Mouse (Mus musculus) hindbrain, embryonic 14.5 days (tissue): ENCODE data around the gene Crp. TPM values are rescaled to one million over a fixed set of nuclear protein-coding genes. Genes with fewer than 3 reads are reported as not detected.

Experiments
- ATAC-seq: fragments of 200-750 bp; cut with Nextera tagmentation; 2 replicates; pipeline ENCODE4 v1.8.0; 2017; ENCODE audit warnings: moderate number of reproducible peaks, mild to moderate bottlenecking, moderate TSS enrichment, moderate library complexity; ENCODE audit not compliant: low FRiP score
- DNase-seq: peaks from one replicate; pipeline ENCODE4 v3.0.0-alpha.2; 2015; ENCODE audit warnings: low spot score
- H3K27ac ChIP-seq: fragments of 300-500 bp; sonication (generic); 2 replicates; pipeline ENCODE4 v1.5.1; 2014; ENCODE audit warnings: mild to moderate bottlenecking, moderate library complexity
- H3K27me3 ChIP-seq: fragments of 300-500 bp; sonication (generic); 2 replicates; pipeline ENCODE4 v1.6.1; 2014; ENCODE audit warnings: mild to moderate bottlenecking, low read length, mixed read lengths; ENCODE audit not compliant: control insufficient read depth, insufficient read depth
- H3K36me3 ChIP-seq: fragments of 300-500 bp; sonication (generic); replicated peaks from 2 replicates; pipeline ENCODE4 v1.6.1; 2014; ENCODE audit not compliant: control insufficient read depth, insufficient read depth
- H3K4me1 ChIP-seq: fragments of 300-500 bp; sonication (generic); replicated peaks from 2 replicates; pipeline ENCODE4 v1.6.1; 2014; ENCODE audit warnings: antibody characterized with exemption, low read length, mixed read lengths; ENCODE audit not compliant: control insufficient read depth, insufficient read depth
- H3K4me2 ChIP-seq: fragments of 300-500 bp; sonication (generic); replicated peaks from 2 replicates; pipeline ENCODE4 v1.6.1; 2014; ENCODE audit warnings: mild to moderate bottlenecking, moderate library complexity
- H3K4me3 ChIP-seq: fragments of 300-500 bp; sonication (generic); replicated peaks from 2 replicates; pipeline ENCODE4 v1.5.1; 2014; ENCODE audit warnings: mild to moderate bottlenecking, low read length
- H3K9ac ChIP-seq: fragments of 300-500 bp; sonication (generic); 2 replicates; pipeline ENCODE4 v1.6.1; 2014
- H3K9me3 ChIP-seq: fragments of 300-500 bp; sonication (generic); 2 replicates; pipeline ENCODE4 v1.6.1; 2016; ENCODE audit warnings: low read length; ENCODE audit not compliant: control insufficient read depth
- WGBS: fragments of 180-500 bp; shearing (Covaris S2); extraction: QIAGEN DNeasy Blood & Tissue Kit; methylation state at CpG from one replicate; pipeline ENCODE4 v1.1.7; 2014; 5-methylcytosine and 5-hydroxymethylcytosine counted together
- polyA plus RNA-seq: library from polyadenylated mRNA; unstranded; fragments of >200 nt; fragmentation: Nextera tagmentation; extraction: Ambion mirVana; gene quantifications from 2 replicates; pipeline ENCODE4 v1.2.1, GENCODE M21; 2014

Gene Crp
- polyA plus RNA-seq, 1 experiment from 2014 or later, result 0.41 TPM

DNA sequence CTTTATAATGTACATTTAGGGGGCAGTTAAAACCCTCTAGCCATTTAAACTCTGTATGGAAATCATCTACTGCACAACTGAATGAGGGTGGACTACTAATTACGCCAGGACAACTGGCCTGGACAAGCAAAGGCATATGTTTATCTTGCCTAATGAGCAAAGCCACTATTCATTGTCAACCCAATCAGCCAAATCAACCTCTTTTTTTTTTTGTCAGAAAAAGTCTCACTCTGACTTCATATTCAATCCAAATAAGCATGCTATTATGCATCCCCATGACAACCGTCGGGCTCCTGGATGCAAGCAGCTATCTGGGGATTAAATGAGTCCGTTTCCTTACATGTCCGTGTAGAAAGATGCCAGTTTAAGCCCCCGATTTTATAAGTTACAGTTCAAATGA, 30.3 kb upstream of the Crp start:
- no peaks in the 10 kb centered on the region for H3K27me3 ChIP-seq
- no peaks in the 10 kb centered on the region for H3K9me3 ChIP-seq
- 0 out of 2 replicates have a peak overlapping the region, but pooled peaks have one; percentile 6 for H3K4me2 ChIP-seq
- peaks cover 4% of the 10 kb centered on the region; the same call in 1 of the 2 replicates for H3K4me1 ChIP-seq
- WGBS, result 25% methylated on average over 6 of the region's 6 CpGs
- H3K27ac ChIP-seq, result no peak overlapping the region
- no peak overlapping the region for H3K4me3 ChIP-seq
- H3K36me3 ChIP-seq, result no peaks in the 10 kb centered on the region
- peak; percentile 51; the same call in 1 of the 2 replicates for ATAC-seq
- no peak overlapping the region for H3K9ac ChIP-seq
- DNase-seq, result no peak

DNA sequence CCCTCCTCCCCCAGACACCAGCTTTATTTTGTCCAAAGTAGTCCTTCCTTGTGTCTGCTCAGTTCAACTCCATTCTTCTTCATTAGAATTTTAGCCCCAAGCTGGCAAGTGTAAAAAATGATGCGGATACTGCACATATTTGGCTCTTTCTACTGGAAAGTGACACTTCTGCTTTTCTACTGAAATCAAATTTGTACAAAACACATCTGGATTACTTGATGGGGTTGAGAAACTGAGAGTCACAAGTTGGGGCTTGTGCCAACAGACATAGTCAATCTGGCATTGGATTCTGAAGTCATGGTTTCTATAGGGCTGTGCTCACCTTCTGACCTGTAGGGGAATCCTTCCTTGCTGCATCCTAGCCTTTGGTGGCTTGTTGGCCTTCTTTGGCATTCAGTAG, 27.1 kb upstream of the Crp start:
- no peak for ATAC-seq
- H3K36me3 ChIP-seq, result no peaks in the 10 kb centered on the region
- no peaks in the 10 kb centered on the region for H3K27me3 ChIP-seq
- WGBS, result 95% methylated on average over 1 of the region's 1 CpGs
- H3K4me3 ChIP-seq, result no peak overlapping the region
- no peaks in the 10 kb centered on the region for H3K9me3 ChIP-seq
- no peak for DNase-seq
- H3K9ac ChIP-seq, result no peak overlapping the region
- H3K4me2 ChIP-seq, result no peak overlapping the region
- H3K4me1 ChIP-seq, result peaks cover 4% of the 10 kb centered on the region; the same call in 1 of the 2 replicates
- no peak overlapping the region for H3K27ac ChIP-seq

DNA sequence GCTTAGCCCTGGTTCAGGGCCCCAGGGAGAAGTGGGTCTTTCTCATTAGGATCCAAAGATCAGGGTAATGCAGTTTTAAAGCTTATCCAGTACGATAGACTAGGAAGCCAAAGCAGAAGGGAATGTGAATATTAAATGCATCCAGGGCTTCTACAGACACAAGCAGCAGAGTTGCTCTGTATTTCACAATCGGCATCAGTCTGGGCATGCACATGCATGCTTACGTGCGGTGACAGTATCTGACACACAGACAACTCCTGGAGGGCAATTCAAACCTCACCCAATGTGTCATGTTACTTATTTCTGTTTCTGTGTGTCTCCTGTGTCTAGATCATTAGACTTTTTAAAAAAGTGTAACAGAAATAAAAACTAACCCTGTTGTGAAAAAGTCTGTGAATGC, 17.1 kb upstream of the Crp start:
- DNase-seq (no peak), ATAC-seq (no peak)
- Histone ChIP-seq H3K9me3 (0 out of 2 replicates have a peak, but pooled peaks cover 5% of the 10 kb centered on the region), H3K4me1 (no peaks in the 10 kb centered on the region), H3K36me3 (no peaks in the 10 kb centered on the region), H3K27ac (no peak overlapping the region), H3K4me2 (no peak overlapping the region), H3K9ac (no peak overlapping the region), H3K4me3 (no peak overlapping the region), H3K27me3 (no peaks in the 10 kb centered on the region)
- 80% methylated on average over 4 of the region's 4 CpGs for WGBS

DNA sequence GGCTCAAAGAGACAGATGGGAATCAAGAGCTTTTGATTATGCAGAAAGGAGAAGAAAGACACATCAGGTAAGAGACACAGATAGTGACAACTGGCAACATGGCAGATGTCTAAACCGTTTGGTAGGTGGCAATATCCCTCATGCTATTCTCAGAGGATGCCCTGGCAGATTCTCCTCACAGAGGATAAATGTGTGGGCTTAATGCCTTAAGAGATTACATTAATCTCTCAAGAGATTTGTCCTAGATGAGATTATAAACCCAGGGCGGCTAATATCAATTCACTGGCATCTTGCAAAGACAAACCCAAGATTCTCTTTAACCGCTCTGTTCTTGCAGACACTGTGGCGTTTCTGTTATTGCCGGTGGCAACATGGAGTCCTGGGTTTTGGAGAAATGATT, 14.3 kb upstream of the Crp start:
- DNase-seq, result no peak
- Histone ChIP-seq H3K4me1 (no peaks in the 10 kb centered on the region), H3K4me2 (no peak overlapping the region)

DNA sequence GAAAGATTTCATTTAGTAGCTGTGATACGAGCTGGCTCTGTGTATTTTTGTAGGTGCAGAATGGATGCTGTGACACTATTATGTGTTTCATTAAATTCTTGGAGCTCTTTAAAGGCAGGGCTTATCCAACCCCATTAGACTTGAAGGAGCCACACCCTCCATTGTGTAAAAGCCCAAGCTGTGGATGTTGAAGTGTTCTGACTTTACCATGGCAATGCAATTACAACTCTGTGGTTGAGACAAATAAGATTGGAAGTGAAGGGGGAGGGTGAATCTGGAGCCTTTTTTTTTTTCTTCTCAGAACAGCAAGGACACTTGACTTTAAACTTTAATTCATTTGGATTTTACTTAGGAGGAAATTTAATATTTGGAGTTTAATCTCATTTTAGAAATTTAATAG, 13.9 kb upstream of the Crp start:
- no peak for DNase-seq
- H3K4me2 ChIP-seq, result no peak overlapping the region
- no peak overlapping the region for H3K27ac ChIP-seq
- WGBS, result 62% methylated on average over 1 of the region's 1 CpGs
- no peaks in the 10 kb centered on the region for H3K36me3 ChIP-seq
- no peak overlapping the region for H3K4me3 ChIP-seq
- 0 out of 2 replicates have a peak, but pooled peaks cover 5% of the 10 kb centered on the region for H3K9me3 ChIP-seq
- no peaks in the 10 kb centered on the region for H3K4me1 ChIP-seq
- H3K27me3 ChIP-seq, result no peaks in the 10 kb centered on the region
- H3K9ac ChIP-seq, result no peak overlapping the region
- ATAC-seq, result no peak

More for the DNA sequence above, 14.3 kb upstream of the Crp start:
- no peak overlapping the region for H3K9ac ChIP-seq
- WGBS, result 73% methylated on average over 5 of the region's 5 CpGs
- no peaks in the 10 kb centered on the region for H3K27me3 ChIP-seq
- no peak overlapping the region for H3K4me3 ChIP-seq
- H3K27ac ChIP-seq, result no peak overlapping the region
- H3K36me3 ChIP-seq, result no peaks in the 10 kb centered on the region
- ATAC-seq, result no peak
- H3K9me3 ChIP-seq, result 0 out of 2 replicates have a peak, but pooled peaks cover 5% of the 10 kb centered on the region

DNA sequence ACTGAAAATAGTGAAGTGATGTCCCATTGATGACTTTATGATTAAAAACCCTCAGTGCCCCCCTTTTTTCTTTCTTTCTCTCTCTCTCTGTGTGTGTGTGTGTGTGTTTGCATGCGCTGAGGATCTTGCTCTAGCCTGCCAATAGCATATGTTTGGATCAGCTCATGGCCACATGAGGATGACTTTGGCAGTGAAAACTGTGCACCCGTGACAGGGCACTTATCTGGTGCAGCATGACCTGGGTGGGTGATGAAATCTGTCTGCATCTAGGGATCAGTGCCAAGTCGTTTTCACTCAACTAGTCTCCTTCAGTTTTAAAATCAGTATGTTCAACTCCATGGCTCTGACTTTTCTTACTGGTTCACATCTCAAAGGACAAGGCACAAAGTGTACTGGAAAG, 12.7 kb upstream of the Crp start:
- H3K9ac ChIP-seq, result no peak overlapping the region
- no peaks in the 10 kb centered on the region for H3K4me1 ChIP-seq
- H3K36me3 ChIP-seq, result no peaks in the 10 kb centered on the region
- 77% methylated on average over 3 of the region's 3 CpGs for WGBS
- no peak overlapping the region for H3K4me3 ChIP-seq
- H3K27ac ChIP-seq, result no peak overlapping the region
- DNase-seq (no peak), ATAC-seq (no peak)
- H3K27me3 ChIP-seq, result no peaks in the 10 kb centered on the region
- 0 out of 2 replicates have a peak, but pooled peaks cover 5% of the 10 kb centered on the region for H3K9me3 ChIP-seq
- no peak overlapping the region for H3K4me2 ChIP-seq

DNA sequence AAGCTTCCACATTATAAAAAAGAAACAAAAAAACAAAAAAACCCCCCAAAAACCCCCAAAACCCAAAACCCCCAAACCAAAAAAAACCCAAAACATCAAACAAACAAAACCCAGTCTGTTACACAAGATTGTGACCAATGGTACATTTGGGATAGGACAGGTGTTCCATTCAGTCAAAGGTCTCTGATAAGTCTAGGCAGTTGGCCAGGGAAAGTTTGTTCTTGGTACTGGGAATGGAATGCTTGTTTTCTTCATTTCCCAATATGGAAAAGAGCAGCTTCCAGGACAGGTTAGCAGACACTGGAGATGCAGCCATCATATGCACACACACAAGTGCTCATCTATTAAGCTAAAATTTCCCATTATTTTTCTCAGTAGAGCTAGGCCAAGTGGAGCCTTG, 433 bp upstream of the Crp start:
- ATAC-seq (no peak), DNase-seq (no peak)
- no peak overlapping the region for H3K9ac ChIP-seq
- H3K9me3 ChIP-seq, result no peaks in the 10 kb centered on the region
- no peaks in the 10 kb centered on the region for H3K36me3 ChIP-seq
- no peak overlapping the region for H3K27ac ChIP-seq
- no peaks in the 10 kb centered on the region for H3K27me3 ChIP-seq
- H3K4me3 ChIP-seq, result no peak overlapping the region
- no peak overlapping the region for H3K4me2 ChIP-seq
- H3K4me1 ChIP-seq, result no peaks in the 10 kb centered on the region

DNA sequence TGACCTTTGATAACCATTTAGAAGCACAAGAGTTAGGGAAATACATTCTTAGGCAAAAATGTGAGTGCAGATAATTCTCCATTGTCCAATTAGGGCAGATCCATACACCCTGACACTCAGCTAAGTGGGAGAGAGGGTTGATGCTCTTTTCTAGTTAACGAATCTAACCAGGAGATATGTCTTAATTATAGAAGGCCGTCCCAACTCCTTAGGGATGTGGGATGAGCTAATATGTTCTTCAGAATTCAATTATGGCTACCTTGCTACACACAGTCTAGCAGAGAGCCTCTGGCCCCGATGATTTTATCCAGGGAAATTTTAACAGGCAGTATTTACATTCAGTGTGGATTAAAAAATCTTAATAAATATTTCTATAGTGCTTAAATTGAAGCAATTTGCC, 3.0 kb downstream of the Crp start:
- Histone ChIP-seq H3K4me1 (no peaks in the 10 kb centered on the region), H3K9me3 (no peaks in the 10 kb centered on the region), H3K9ac (no peak overlapping the region), H3K4me3 (no peak overlapping the region), H3K4me2 (no peak overlapping the region), H3K36me3 (no peaks in the 10 kb centered on the region), H3K27ac (no peak overlapping the region), H3K27me3 (no peaks in the 10 kb centered on the region)
- WGBS, result 65% methylated on average over 3 of the region's 3 CpGs
- DNase-seq (no peak), ATAC-seq (peak; percentile 77; the same call in 1 of the 2 replicates)

DNA sequence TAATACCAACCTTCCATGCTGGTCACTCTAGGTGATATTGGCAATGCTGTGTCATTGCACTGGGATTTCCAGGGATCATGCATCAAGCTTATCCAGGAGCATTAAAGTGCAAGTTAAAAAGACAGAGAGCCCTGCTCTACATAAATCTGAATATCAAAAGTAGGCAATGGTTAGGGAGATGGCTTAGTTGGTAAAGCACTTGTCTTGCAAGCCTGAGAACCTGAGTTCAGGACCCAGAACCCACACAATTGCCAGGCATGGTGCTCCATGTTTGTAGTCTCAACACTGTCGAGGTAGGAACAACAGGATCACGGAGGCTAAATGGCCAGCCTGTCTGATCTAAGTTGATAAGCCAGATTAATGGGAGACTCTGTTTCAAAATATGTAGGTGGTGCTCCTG, 3.5 kb downstream of the Crp start:
- ATAC-seq (no peak), DNase-seq (no peak)
- H3K27ac ChIP-seq, result no peak overlapping the region
- H3K4me3 ChIP-seq, result no peak overlapping the region
- no peaks in the 10 kb centered on the region for H3K9me3 ChIP-seq
- H3K4me1 ChIP-seq, result no peaks in the 10 kb centered on the region
- H3K9ac ChIP-seq, result no peak overlapping the region
- no peak overlapping the region for H3K4me2 ChIP-seq
- H3K27me3 ChIP-seq, result no peaks in the 10 kb centered on the region
- 92% methylated on average over 2 of the region's 2 CpGs for WGBS
- no peaks in the 10 kb centered on the region for H3K36me3 ChIP-seq

DNA sequence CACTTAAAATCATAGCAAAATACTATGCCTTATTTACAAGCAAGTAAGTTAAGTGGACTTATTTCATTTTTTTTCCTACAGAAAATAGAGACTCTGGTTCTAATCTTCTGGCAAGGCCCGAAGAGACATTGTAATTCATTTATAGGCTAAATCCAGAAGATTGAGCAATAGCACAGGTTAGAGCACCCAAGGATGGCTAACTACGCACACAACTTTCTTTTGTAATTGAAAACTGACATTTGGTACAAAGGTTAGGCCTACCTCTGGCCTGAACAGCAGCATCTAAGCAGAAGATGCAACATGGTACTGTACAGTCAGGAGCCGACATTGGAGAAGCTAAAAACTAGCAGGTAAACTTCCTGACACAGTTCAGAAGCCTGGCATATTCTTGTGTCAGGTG, 4.0 kb downstream of the Crp start:
- H3K4me3 ChIP-seq, result no peak overlapping the region
- no peaks in the 10 kb centered on the region for H3K9me3 ChIP-seq
- no peak overlapping the region for H3K4me2 ChIP-seq
- no peak overlapping the region for H3K9ac ChIP-seq
- no peaks in the 10 kb centered on the region for H3K36me3 ChIP-seq
- ATAC-seq, result no peak
- H3K27me3 ChIP-seq, result no peaks in the 10 kb centered on the region
- no peak for DNase-seq
- H3K27ac ChIP-seq, result no peak overlapping the region
- 93% methylated on average over 3 of the region's 3 CpGs for WGBS
- no peaks in the 10 kb centered on the region for H3K4me1 ChIP-seq
